Mouse (Mus musculus) heart, adult 2 months (tissue): ENCODE data around the gene Ednrb.

Experiments
- CTCF ChIP-seq: fragments of 200-600 bp; IDR thresholded peaks from 2 replicates; pipeline ENCODE4 v1.8.1; 2022; ENCODE audit warnings: antibody characterized with exemption, mild to moderate bottlenecking, moderate library complexity
- POLR2A ChIP-seq: fragments of 200-500 bp; IDR thresholded peaks from 2 replicates; pipeline ENCODE4 v1.6.1; 2011; ENCODE audit warnings: mild to moderate bottlenecking, low read depth, low read length, control low read depth; ENCODE audit not compliant: insufficient read depth

GRCm38 (mm10) chr14:103842896-103843295, 1.3 kb downstream of the Ednrb start:
- TF ChIP-seq POLR2A (no peak), CTCF (no peak)
